Mouse (Mus musculus) neural tube, embryonic 11.5 days (tissue): ENCODE results near the gene Mrps16. TPM values are rescaled to one million over a fixed set of nuclear protein-coding genes. Genes with fewer than 3 reads are reported as not detected.

Experiments used
- ATAC-seq: fragments of 200-750 bp; cut with Nextera tagmentation; 2 replicates; pipeline ENCODE4 v1.8.0; 2017; ENCODE audit warnings: moderate number of reproducible peaks, mild to moderate bottlenecking, moderate TSS enrichment, moderate library complexity; ENCODE audit not compliant: insufficient read depth, low FRiP score, low TSS enrichment
- DNase-seq: peaks from one replicate; pipeline ENCODE4 v3.0.0-alpha.2; 2015; ENCODE audit warnings: low spot score
- H3K27ac ChIP-seq: fragments of 300-500 bp; sonication (generic); 2 replicates; pipeline ENCODE4 v1.5.1; 2014; ENCODE audit warnings: low read depth, mild to moderate bottlenecking, low read length
- H3K27me3 ChIP-seq: fragments of 300-500 bp; sonication (generic); 2 replicates; pipeline ENCODE4 v1.6.1; 2014; ENCODE audit warnings: mild to moderate bottlenecking, low read length, mixed read lengths; ENCODE audit not compliant: control insufficient read depth, insufficient read depth
- H3K36me3 ChIP-seq: fragments of 300-500 bp; sonication (generic); 2 replicates; pipeline ENCODE4 v1.6.1; 2014; ENCODE audit warnings: mild to moderate bottlenecking, low read length, moderate library complexity, mixed read lengths; ENCODE audit not compliant: control insufficient read depth, insufficient read depth
- H3K4me1 ChIP-seq: fragments of 300-500 bp; sonication (generic); 2 replicates; pipeline ENCODE4 v1.6.1; 2014; ENCODE audit warnings: low read length, mixed read lengths; ENCODE audit not compliant: control insufficient read depth, insufficient read depth
- H3K4me2 ChIP-seq: fragments of 300-500 bp; sonication (generic); 2 replicates; pipeline ENCODE4 v1.6.1; 2014; ENCODE audit warnings: low read depth, mild to moderate bottlenecking, moderate library complexity
- H3K4me3 ChIP-seq: fragments of 300-500 bp; sonication (generic); 2 replicates; pipeline ENCODE4 v1.5.1; 2014; ENCODE audit warnings: low read depth, low read length
- H3K9ac ChIP-seq: fragments of 300-500 bp; sonication (generic); 2 replicates; pipeline ENCODE4 v1.6.1; 2014; ENCODE audit warnings: mild to moderate bottlenecking, low read length
- H3K9me3 ChIP-seq: fragments of 300-500 bp; sonication (generic); 2 replicates; pipeline ENCODE4 v1.6.1; 2016; ENCODE audit warnings: low read length; ENCODE audit not compliant: control insufficient read depth
- WGBS: fragments of 180-500 bp; shearing (Covaris S2); extraction: QIAGEN DNeasy Blood & Tissue Kit; methylation state at CpG from one replicate; pipeline ENCODE4 v1.1.7; 2014; 5-methylcytosine and 5-hydroxymethylcytosine counted together
- polyA plus RNA-seq: library from polyadenylated mRNA; unstranded; fragments of >200 nt; fragmentation: Nextera tagmentation; extraction: Ambion mirVana; gene quantifications from 2 replicates; pipeline ENCODE4 v1.2.1, GENCODE M21; 2014

Mrps16 gene
- polyA plus RNA-seq, 1 experiment from 2014 or later: 75.0 TPM

DNA sequence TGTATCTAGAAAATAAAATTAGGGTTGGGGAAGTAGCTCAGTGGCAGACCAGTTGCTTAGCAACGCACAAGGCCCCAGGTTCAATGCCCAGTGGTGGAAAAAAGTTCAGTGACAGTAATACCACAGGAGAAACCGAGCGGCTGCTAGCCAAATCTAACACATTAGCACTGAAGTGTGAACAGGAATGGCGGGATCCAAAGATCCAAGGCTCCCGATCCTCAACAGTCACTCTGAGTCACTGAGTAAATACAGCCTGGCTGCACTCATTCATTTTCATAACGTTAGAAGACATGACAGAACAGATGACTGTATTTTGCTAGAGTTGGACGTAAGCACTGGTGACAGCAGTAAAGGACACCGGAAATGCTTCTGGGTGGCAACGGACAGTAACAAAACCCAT is 47.5 kb downstream of the Mrps16 start:
- DNase-seq (no peak), ATAC-seq (no peak)
- H3K4me1 ChIP-seq: peaks cover 2% of the 10 kb centered on the region; the same call in 1 of the 2 replicates
- no peaks in the 10 kb centered on the region for H3K27me3 ChIP-seq
- no peak overlapping the region for H3K4me3 ChIP-seq
- no peak overlapping the region for H3K9ac ChIP-seq
- no peak overlapping the region; the same call in 1 of the 2 replicates for H3K4me2 ChIP-seq
- no peak overlapping the region for H3K27ac ChIP-seq
- H3K9me3 ChIP-seq: no peaks in the 10 kb centered on the region
- WGBS: 89% methylated on average over 9 of the region's 9 CpGs
- peaks cover 5% of the 10 kb centered on the region; the same call in 1 of the 2 replicates for H3K36me3 ChIP-seq

DNA sequence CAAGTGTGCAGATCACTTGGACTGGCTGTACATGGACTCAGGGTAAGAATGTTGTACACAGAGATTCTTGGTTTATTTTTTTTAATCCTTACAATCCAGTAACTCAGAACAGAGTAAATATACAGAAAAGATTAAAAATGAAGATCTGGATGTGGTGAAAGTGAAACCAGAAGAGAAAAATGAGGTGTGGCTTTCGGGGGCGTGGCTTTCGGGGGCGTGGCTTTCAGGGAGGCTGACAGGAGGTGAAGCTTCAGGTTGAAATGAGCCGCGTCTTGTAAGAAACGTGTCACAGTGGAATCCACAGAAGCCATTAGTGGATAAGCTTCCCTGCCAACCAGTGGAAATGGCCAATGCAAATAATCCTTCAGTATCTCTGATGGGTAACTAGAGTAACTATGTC is 52.6 kb downstream of the Mrps16 start:
- Histone ChIP-seq H3K27ac (no peak overlapping the region), H3K9me3 (no peaks in the 10 kb centered on the region; the same call in 1 of the 2 replicates), H3K9ac (no peak overlapping the region), H3K27me3 (no peaks in the 10 kb centered on the region), H3K4me1 (no peaks in the 10 kb centered on the region), H3K4me3 (no peak overlapping the region), H3K36me3 (peaks cover 14% of the 10 kb centered on the region), H3K4me2 (no peak overlapping the region)
- WGBS: 85% methylated on average over 7 of the region's 7 CpGs
- DNase-seq (no peak), ATAC-seq (no peak)

DNA sequence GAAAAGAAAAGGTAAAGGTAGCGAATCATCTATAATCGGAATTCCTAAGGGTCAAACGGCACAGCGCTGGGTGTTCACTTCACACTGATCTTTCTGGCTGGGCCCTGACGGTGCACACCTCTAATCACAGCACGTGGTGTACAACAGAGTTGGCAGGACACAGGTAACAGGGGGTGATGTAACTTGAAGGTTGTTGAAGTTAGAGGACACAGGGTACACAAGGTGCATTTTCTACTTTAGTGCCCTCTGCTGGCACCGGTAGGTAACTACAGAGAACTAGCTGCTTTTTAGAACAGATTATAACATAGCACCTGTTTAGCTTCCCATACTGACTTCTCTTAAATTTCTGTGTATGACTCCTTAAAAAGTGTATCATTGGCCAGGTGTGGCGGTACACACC is 53.3 kb downstream of the Mrps16 start:
- ATAC-seq (no peak), DNase-seq (no peak)

DNA sequence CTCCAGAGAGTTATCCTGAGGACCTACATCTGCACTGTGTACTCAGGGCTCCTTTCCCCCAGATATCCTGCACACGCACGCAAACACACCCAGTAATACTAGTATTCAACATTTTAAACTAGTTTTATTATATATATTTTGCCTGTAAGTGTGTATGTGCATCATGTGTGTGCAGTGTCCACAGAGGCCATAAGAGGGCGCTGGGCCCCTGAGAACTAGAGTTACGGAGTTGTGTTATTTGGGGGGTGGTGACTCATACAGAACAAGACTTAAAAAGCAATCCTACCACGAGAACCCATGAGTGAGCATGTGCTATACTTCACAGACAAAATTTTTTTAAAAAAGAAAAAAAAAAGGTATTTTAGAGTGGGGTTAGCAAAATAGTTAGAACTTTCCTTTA is 54.0 kb downstream of the Mrps16 start:
- H3K36me3 ChIP-seq: peaks cover 14% of the 10 kb centered on the region
- no peaks in the 10 kb centered on the region for H3K27me3 ChIP-seq
- H3K4me2 ChIP-seq: no peak overlapping the region
- no peaks in the 10 kb centered on the region; the same call in 1 of the 2 replicates for H3K9me3 ChIP-seq
- H3K4me1 ChIP-seq: no peaks in the 10 kb centered on the region
- WGBS: 97% methylated on average over 5 of the region's 5 CpGs
- no peak overlapping the region for H3K27ac ChIP-seq
- ATAC-seq: no peak
- no peak for DNase-seq
- no peak overlapping the region for H3K4me3 ChIP-seq
- no peak overlapping the region for H3K9ac ChIP-seq

More for the DNA sequence above, 53.3 kb downstream of the Mrps16 start:
- H3K4me2 ChIP-seq: no peak overlapping the region
- 84% methylated on average over 8 of the region's 8 CpGs for WGBS
- H3K36me3 ChIP-seq: peaks cover 14% of the 10 kb centered on the region
- no peak overlapping the region for H3K9ac ChIP-seq
- no peak overlapping the region for H3K27ac ChIP-seq
- H3K4me3 ChIP-seq: no peak overlapping the region
- H3K4me1 ChIP-seq: no peaks in the 10 kb centered on the region
- H3K9me3 ChIP-seq: no peaks in the 10 kb centered on the region; the same call in 1 of the 2 replicates
- no peaks in the 10 kb centered on the region for H3K27me3 ChIP-seq

Other genes with a start within 250 kb of the Mrps16 start
- 8.8 and 9.1 TPM in 2 replicates for gene Kcnk5, start 211.8 kb downstream of the Mrps16 start, polyA plus RNA-seq
- gene Kcnk16, start 124.4 kb downstream of the Mrps16 start, polyA plus RNA-seq: not detected in 2 replicates
- gene Nudt13, start 98.9 kb downstream of the Mrps16 start, polyA plus RNA-seq: 6.2 and 8.1 TPM in 2 replicates
- 68.5 and 71.6 TPM in 2 replicates for gene Ecd, start 45.5 kb downstream of the Mrps16 start, polyA plus RNA-seq
- 53.1 and 55.7 TPM in 2 replicates for gene Fam149b, start 45.5 kb downstream of the Mrps16 start, polyA plus RNA-seq
- 236 and 245 TPM in 2 replicates for gene Dnajc9, start 4.7 kb downstream of the Mrps16 start, polyA plus RNA-seq
- gene Cfap70, start 58.6 kb upstream of the Mrps16 start, polyA plus RNA-seq: 0.24 and 0.53 TPM in 2 replicates
- gene Anxa7, start 86.5 kb upstream of the Mrps16 start, polyA plus RNA-seq: 14.7 and 17.2 TPM in 2 replicates
- gene Mss51, start 103.3 kb upstream of the Mrps16 start, polyA plus RNA-seq: 0.81 and 0.98 TPM in 2 replicates
- gene Ppp3cb, start 152.9 kb upstream of the Mrps16 start, polyA plus RNA-seq: 61.1 and 62.4 TPM in 2 replicates
- gene Usp54, start 247.4 kb upstream of the Mrps16 start, polyA plus RNA-seq: 14.0 and 15.7 TPM in 2 replicates